Mouse (Mus musculus) Muller cell, postnatal 12 days (primary cell): Measurements from ENCODE around the gene Mrps2.

Experiments used
- DNase-seq: peaks from one replicate; pipeline ENCODE4 v3.0.0-alpha.2; 2015; ENCODE audit errors: inconsistent ontology term

The Mrps2 gene

GRCm38 (mm10) chr2:28467860-28468485, at the start of gene Mrps2:
Gene Mrps2, plus strand, starts transcription at chr2:28468066.
- DNase-seq, result peak; percentile 88

DNA sequence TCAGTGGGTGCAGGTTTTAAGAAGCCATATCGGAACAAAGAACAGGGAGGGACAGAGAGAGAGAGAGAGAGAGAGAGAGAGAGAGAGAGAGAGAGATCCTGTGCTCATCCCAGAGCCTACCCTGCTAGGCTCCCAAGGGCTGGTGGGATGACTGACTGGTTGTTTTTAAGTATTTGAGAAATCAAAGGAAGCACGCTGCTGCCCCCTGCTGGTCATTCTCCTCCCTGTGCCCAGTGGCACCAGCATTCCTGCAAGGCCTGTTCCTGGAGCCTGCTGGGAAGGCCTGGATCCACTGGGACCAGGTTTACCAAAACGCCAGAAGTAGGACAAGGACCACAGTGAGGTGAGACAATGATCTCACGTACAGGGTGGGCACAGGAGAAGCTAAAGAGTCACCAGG, 48.0 kb upstream of the Mrps2 start:
- peak; percentile 78 for DNase-seq

- no peak for DNase-seq
Observed at GRCm38 (mm10) chr2:28423167-28423566, 44.7 kb upstream of the Mrps2 start.

DNA sequence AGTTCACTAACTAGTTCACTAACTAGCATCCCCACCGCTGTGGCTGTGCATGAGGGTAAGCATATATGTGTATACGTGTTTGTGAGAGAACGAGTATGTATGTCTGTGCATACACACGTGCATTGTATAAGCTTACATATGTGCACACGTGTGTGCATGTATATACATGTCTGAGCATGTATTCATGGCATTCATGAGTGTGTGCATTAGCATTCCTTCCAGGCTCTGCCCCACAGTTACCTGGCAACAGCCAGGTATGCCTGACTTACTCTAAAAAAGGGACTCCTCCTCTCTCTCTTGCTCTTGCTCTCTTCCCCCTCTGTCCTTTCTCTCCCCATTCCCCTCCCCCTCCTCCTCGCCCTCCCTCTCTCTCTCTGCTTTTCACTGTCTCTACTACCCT, 40.6 kb upstream of the Mrps2 start:
- no peak for DNase-seq

GRCm38 (mm10) chr2:28430846-28431245, 37.0 kb upstream of the Mrps2 start:
- DNase-seq, result no peak

DNA sequence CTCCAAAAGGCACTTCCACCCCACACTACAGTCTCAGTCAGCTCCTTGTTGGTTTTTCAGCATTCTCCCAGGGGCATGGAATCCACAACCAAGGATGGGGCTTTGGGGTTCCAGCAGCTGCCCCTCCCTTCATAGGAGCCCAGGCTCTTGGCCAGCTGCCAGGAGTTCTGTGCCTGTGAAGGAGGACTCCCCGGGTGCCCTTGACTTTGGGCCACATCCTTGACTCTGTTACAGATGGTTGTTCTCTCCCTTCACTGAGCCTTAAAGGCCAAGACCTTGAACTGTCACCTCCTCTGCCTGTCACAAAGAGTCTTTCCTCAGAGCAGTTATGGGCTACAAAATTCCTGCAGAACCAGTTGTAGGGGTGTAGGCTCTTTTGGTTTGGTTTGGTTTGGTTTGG, 35.1 kb upstream of the Mrps2 start:
- DNase-seq, result no peak

GRCm38 (mm10) chr2:28433512-28433911, 34.4 kb upstream of the Mrps2 start:
- DNase-seq, result no peak

GRCm38 (mm10) chr2:28435401-28435800, 32.5 kb upstream of the Mrps2 start:
- DNase-seq, result no peak

GRCm38 (mm10) chr2:28440842-28441241, 27.0 kb upstream of the Mrps2 start:
- no peak for DNase-seq

- no peak for DNase-seq
Observed at GRCm38 (mm10) chr2:28445082-28445481, 22.8 kb upstream of the Mrps2 start.

- DNase-seq, result no peak
Observed at GRCm38 (mm10) chr2:28446181-28446514, 21.7 kb upstream of the Mrps2 start.

GRCm38 (mm10) chr2:28446515-28447314, 21.2 kb upstream of the Mrps2 start, which contains the start of gene Ppp1r26:
Gene Ppp1r26, plus strand, starts transcription at chr2:28446800.
- DNase-seq, result peak; percentile 56

GRCm38 (mm10) chr2:28447315-28447670, 20.6 kb upstream of the Mrps2 start:
- DNase-seq, result no peak

DNA sequence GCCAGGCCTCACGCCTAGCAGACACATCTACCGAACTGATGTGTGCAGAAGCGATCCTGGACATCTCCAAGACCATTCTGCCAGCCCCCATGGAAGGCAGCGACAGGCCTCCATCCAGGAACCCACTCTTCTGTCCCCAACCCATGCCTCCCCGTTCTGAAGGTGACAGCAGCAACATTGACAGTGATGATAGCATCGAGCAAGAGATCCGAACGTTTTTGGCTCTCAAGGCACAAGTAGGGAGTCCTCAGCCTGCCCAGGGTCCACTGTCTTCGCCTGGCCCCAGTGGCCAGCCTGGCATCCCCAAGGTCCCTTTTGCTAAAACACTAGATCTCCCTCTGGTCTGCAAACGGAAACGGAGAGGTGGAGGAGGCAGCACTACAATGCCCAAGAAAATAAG, 16.2 kb upstream of the Mrps2 start:
- DNase-seq, result no peak

DNA sequence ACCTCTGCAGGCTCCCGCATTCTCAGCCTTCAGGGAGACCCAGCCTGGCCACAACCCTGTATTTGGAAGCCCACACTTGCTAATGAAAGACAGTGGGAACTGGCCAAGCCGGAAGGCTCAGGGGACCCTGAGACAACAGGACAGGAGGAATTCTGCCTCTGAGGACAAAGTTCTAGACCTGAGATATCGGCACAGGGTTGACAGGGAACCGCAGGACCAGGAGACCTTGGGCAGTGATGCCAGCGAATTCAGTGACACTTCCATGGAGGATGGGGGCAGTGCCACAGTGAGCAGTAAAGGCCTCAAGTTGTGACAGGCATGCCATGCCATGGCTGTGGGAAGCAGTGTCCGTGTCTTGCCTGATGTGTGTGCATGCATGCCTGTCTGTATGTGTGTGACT, 14.3 kb upstream of the Mrps2 start:
- no peak for DNase-seq

- peak; percentile 32 for DNase-seq
Observed at GRCm38 (mm10) chr2:28456616-28457015, 11.2 kb upstream of the Mrps2 start.

- no peak for DNase-seq
Observed at GRCm38 (mm10) chr2:28463919-28464318, 3.9 kb upstream of the Mrps2 start.

DNA sequence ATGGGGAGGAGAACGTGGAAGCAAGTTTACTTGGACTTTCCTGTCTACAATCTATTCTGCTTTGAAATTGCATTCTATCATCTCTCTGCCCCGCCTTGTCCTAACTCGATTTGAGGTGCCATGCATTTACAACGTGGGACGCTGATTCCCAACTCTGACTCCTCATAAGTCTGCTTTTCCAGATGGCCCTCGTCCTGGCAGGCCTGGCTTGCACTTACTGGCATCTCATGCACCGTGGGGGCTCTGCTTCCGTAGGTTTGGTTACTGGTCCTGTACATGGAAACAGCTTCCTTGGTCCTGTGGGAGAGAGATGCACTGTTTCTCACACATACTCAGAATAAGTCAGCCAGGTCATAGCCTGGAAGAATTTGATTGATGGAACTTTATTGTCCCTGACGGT, 2.9 kb upstream of the Mrps2 start:
- no peak for DNase-seq

GRCm38 (mm10) chr2:28465836-28466518, 1.9 kb upstream of the Mrps2 start, which contains the start of gene 1700007K13Rik:
Gene 1700007K13Rik, minus strand, starts transcription at chr2:28466332.
- DNase-seq, result peak; percentile 64

DNA sequence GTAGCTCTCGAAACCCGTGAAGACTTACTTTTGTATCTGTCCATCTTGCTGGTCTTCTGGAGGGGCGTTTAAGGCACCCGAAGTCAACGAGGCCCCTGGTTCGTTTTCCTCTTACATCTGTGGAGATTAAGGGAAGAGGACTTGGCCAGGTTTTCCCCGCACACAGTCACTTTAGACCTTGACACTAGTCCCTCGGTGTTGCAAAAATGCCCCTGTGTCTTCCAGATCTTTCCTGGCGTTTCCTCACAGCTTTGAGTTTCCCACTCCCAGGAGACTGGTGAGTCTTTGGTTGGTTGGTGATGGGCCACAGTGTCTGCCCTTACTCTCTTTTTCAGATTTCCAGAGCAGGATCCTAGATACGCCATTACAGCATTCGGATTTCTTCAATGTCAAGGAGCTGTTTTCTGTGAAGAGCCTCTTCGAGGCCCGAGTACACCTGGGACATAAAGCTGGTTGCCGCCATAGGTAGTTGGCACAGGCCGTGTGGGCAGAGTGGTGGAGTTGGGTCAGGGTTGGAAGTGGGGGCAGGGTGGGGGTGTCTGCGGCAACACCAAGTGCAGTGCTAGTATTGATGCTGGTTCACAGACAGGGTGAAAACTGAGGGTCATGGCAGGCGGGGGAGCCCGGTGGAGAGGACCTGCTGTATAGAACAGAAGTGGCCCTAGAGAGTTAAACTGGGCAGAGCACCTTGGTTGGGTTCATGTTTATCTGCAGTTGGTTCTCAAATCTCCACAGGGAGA, 790 bp downstream of the Mrps2 start:
- DNase-seq, result peak; percentile 9

GRCm38 (mm10) chr2:28469461-28469860, 1.6 kb downstream of the Mrps2 start:
- DNase-seq, result no peak

- DNase-seq, result no peak
Observed at GRCm38 (mm10) chr2:28470591-28470990, 2.7 kb downstream of the Mrps2 start.
